Mouse (Mus musculus) heart, postnatal 10 days (tissue): Measurements from ENCODE around the gene Plpp1. TPM values are rescaled to one million over a fixed set of nuclear protein-coding genes. Genes with fewer than 3 reads are reported as not detected.

ENCODE experiments used
- total RNA-seq, 2 experiments: library from RNA; stranded (reverse); gene quantifications; 2 replicates each; pipeline ENCODE4 v1.2.3; 2021

Plpp1 gene
- total RNA-seq, 2 experiments from 2014 or later = 89.0 to 90.0 TPM

Other genes with a start within 250 kb of the Plpp1 start
- gene Il31ra, start 206.4 kb upstream of the Plpp1 start, total RNA-seq = under 1 TPM in 1 of 2 experiments, not detected in 1; 0.14 TPM
- under 1 TPM; 0.14 to 0.37 TPM for gene Ddx4, start 148.3 kb upstream of the Plpp1 start, total RNA-seq
- 10 to 100 TPM; 12.3 to 15.1 TPM for gene Slc38a9, start 140.0 kb upstream of the Plpp1 start, total RNA-seq
- gene Mtrex, start 126.6 kb downstream of the Plpp1 start, total RNA-seq = 10 to 100 TPM; 29.4 to 31.6 TPM
- 10 to 100 TPM; 12.8 to 15.9 TPM for gene Dhx29, start 126.7 kb downstream of the Plpp1 start, total RNA-seq
- gene Ccno, start 187.0 kb downstream of the Plpp1 start, total RNA-seq = under 1 TPM; 0.14 to 0.37 TPM
- gene Mcidas, start 193.1 kb downstream of the Plpp1 start, total RNA-seq = not detected
- under 1 TPM in 1 of 2 experiments, not detected in 1; 0.17 TPM for gene Cdc20b, start 234.3 kb downstream of the Plpp1 start, total RNA-seq
- gene Gpx8, start 245.6 kb downstream of the Plpp1 start, total RNA-seq = 10 to 100 TPM; 49.0 to 59.0 TPM